Mouse (Mus musculus): Measurements from ENCODE around the gene Smagp. TPM values are rescaled to one million over a fixed set of nuclear protein-coding genes. Genes with fewer than 3 reads are reported as not detected.

Gene Smagp
- polyA plus RNA-seq, 2 experiments from 2014 or later: not detected

DNA sequence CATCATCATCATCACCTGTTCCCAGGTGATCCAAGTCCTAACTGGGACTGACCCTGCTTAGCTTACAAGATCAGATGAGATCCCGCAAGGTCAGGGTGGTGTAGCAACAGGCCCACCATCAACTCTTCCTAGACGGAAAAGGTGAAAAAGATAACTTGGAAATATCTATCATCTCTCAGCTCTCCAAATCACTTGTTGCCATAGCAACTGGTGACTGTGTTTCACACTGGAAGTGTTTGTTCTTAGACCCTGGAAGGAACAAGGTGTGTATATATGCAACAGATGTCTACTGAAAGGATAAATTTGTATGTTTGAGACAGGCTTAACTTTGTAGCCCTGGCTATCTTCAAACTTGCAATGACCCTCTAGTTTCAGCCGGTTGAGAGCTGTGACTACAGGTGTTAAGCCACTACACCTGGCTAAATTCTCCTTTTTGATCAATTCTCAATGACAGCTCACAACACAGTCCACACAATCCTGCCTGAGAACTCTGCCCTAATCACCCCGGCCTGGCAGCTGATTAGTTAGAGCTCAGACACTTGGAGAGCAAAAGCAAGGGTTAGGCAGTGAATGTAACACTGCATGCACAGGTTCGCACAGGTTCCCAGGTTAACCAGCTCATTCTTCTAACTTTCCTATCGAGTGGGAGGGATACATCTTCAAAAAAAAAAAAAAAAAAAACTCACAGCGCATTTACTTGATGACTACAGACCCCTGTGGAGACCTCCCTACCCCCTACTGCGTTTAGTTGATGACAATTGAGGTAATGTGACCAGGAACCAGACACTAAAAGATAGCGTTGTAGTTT lies 28.9 kb upstream of the Smagp start:
- no peak for ATAC-seq

DNA sequence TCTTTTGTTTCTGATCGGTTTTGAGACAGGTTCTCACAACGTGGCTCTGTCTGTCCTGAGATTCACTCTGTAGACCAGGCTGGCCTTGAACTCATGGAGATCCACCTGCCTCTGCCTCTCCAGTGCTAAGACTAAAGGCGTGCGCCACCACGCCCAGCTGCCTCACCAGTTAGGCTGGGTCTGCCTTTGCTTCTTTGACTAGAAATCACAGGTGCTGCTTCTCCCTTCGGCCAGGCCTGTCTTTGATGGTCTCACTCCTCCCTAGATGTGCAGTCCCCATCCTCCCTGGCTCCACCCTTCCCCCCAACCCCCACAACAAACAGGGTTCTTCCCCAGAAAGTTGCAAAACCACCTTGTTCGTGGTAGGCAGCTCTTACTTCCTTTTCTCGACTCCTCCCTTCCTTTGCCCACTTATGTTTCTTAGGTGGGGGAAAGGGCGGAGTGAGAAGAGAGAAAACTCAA lies 28.1 kb upstream of the Smagp start:
- peak; percentile 49 for ATAC-seq

DNA sequence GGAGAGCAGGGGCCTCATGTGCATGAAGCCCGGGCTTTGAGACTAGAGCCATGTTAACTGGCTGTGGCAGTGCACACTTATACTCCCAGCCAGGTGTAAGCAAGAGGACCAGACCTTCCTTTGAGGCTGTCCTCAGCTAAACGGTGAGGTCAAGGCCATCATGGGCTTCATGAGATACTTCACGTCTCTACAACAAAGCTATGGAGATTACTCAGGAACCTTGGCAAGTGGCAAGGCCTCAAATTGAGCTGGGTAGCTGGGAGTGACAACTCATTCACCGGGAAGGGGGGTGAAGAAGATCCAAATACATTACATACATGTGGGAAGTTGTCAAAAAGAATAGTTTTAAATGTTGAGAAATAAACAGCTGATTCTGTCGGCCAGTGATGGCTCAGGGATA lies 24.1 kb upstream of the Smagp start:
- no peak for ATAC-seq

DNA sequence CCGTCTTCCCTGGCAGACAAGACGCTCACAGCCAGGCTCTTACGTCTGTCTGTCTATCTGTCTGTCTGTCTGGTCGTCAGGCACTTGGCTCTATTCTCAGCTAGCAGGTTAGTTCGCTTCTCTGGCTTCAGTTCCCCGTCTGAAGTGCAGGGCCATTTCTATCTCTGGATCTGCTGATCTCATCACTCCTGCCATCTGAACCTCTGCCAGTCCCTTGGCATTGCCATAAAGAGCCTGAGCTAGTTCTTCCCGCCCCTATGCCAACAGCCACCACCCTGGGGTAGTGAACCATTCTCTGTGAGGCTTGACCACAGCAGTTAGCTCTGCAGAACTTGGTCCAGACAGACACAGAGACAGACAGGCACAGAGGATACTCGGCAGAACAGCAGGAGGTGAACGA lies 23.6 kb upstream of the Smagp start:
- no peak for ATAC-seq

DNA sequence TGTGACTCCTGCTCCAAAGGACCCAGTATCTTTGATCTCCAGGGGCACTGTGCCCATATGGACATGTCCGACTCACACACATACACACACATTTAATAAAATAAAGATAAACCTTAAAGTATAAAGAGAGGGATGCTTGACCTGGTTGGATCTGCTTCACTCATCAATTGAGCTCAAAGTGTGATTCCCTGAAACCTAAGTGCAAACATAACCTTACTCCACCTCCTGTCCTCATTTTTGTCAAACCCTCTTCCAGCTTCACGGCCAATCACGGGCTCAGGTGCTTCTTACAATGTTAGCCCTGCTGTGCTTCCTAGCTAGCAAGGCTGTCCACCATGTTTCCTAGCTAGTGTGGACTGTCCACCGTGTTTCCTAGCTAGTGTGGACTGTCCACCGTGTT lies 18.5 kb upstream of the Smagp start:
- no peak for ATAC-seq

DNA sequence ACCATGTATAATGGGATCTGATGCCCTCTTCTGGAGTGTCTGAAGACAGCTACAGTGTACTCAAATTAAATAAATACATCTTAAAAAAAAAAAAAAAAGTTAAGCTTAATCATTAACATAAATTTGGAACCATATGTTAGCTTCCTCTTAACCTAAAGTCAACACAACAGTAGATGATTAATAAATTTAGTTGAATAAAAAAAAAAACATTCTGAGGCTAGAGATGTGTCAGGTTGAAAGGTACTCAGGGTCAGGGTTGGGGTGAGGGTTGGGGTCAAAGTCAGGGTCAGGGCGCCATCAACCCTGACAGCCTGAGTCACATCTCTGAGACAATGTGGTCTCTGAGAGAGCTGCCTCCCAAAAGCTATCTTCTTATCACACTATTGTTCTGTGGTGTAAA lies 17.5 kb upstream of the Smagp start:
- no peak for ATAC-seq

DNA sequence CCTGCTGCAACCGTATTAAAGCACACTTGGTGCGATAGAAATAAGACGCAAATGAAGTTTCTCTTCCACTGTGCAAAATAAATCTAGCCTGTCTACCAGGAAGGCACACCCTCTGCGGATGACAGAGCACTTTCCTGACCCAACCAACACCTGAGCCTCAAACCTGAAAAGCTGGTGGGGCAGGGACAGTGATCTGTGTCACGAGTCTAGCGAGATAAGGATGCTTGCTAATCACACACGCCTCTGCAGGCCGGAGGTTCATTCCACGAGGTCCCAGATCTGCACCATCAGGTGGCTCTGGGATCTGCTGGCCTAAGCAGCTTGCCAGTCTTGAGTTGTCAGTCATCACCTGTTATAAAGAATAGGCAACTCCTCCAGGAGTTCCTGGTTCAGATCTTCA lies 14.9 kb upstream of the Smagp start:
- ATAC-seq: no peak

DNA sequence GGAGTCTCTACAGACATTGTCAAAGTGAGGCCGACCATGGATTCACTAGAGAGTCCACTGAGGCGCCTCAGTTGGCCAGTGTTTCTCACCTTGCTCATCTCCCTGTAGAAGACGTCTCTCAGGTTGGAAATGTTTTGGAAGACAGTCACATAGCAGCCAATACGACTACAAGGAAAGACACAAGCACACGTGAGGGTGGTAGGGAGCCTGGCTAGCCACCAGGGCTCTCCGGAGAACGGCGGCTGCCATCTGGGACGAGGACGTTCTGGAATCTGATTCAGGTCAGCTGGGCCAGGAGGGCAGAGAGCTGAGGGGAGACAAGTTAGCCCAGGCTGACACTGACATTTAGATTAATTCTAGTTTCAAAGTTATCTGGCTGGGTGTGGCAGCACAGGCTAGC lies 13.4 kb upstream of the Smagp start:
- ATAC-seq: no peak

DNA sequence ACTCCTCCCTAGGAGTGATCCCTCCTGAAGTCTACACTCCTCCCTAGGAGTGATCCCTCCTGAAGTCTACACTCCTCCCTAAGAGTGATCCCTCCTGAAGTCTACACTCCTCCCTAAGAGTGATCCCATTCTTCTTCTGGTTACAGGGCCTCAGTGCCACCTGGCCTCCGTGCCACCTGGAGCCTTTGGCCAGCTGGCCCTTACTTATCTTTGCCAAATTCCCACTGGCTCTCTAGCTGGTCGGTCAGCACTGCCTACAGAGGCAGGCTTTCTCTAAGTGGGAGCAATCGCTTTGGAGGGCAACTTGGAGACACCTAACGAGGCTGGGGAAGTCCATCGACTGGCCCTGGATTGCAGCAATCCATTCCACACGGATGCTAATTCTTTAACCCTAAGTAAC lies 9.4 kb upstream of the Smagp start:
- no peak for ATAC-seq

DNA sequence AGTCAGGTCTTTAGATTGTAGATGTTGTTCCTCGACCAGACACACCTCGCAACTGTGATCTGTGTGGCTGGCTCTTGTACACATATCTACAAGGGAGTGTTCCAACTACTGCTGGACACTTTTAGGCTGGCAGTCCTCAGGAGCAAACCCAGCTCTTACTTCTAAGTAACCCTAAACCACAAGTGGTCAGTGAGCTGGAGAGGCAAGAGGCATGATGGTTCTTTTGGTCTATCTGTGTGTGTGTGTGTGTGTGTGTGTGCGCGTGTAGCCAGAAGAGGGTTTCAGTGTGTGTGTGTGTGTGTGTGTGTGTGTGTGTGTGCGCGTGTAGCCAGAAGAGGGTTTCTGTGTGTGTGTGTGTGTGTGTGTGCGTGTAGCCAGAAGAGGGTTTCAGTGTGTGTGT lies 5.7 kb upstream of the Smagp start:
- no peak for ATAC-seq

DNA sequence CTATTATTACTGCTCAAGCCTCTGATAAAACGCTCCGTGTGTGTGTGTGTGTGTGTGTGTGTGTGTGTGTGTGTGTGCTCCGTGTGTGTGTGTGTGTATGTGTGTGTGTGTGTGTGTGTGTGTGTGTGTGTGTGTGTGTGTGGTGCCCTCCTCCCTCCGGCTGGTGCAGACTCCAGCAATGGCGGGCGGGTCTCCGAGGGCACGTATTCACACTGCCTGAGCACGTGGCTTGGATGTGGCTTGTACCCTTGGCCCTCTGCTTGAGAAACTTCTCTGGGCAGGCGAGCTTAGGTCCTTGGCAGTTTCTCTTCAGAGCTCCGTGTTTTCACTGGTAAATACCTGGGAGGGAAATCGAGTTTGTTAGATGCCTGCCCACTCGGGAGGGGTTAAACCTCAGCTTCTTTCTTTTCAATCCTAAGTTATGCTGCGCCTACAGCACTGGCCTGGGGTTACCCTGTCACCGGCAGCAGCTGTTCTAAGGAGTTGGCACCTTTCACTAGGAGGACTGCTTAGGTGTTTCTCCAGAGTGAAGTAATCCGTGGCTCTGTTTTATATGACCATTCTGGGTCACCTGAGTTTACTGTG lies 4.6 kb upstream of the Smagp start:
- no peak for ATAC-seq

DNA sequence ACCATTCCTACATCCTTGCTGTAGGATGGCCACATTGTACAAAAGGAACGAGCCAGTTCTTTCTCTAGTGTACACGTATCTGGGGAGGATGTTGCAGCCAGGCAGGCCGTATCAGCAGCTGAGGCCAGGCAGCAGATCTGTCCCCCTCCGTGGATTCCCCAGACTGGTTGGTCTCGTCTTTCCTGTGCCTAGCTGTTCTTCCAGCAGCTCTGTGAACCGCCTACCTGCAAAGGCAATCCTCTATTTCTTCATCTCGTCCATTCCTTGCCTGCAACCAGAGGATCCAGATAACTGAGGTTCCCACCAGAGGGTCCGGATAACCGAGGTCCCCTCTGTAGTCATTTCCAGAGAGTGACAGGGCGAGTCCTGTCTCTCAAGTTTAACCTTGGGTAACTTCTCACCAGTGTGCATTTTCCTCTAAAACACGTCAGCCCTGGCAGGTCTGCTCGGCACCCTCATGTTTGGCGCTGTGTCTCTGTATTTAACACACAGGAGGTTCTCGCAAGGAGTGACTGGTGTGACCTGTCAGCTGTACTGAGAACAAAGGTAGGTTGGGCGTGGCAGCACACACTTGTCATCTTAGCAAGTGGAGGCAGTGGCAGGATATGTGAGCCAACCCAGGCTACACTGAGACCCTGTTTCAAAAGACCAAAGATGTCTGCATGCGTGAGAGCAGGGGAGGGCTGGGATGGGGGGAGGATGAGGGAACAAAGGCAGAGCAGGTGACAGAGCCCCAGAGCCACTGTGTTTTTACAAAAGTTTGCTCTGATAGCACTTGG lies 3.4 kb upstream of the Smagp start:
- no peak for ATAC-seq

DNA sequence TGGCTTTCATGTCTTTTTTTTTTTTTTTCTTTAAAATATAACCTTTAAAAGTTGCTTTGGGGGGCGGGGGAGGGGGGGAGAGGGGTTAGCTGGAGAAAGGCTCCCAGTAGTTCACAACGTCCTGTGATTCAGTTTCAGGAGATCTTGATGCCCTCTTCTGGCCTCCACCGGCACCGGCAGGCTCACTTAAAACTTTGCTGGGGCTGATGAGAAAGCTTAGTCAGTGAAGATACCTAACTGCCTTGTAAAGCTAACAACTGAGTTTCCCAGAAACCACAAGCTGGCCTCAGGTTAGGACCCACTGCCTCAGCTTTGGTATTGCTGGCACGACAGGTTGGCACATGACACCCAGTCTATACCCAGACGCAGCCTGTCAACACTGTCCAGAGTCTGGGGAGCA lies 921 bp upstream of the Smagp start:
- ATAC-seq: peak; percentile 59

DNA sequence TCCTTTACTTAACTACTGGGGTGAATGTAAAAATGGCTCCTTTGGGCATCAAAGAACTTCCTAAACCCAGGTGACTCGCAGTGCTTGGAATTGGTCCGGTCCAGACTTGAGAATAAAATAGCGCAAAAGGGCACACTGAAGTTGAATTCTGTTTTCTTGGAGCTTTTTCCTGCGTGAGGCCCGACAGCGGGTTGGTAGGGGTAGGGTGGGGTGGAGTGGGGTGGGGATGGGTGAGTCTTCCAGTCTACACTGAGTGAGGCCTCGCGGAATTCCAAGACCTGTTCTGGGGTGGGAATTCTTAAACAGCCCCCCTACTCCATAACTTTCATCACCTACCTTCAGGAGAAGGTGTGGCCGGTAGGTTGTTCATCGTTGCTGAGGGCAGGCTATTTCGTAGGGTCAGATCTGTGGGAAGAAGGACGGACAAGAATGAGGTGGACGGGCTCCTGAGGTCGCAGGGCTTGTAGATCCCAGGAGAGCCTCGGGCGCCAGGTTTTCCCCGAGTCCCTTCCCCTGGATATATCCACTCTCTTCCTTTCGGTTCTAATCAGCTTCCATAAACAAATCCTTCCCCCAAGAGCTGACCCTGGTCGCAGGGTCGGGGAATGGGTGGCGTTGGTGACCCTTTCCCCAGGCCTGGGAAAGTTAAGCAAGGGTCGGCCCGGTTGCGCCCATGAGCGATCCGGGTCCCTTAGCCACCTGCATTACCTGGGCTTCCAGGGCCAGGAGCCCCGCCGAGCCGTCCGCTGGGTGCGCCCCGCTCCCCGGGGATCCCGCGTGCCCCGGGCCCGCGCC lies 692 bp downstream of the Smagp start:
- ATAC-seq: no peak

DNA sequence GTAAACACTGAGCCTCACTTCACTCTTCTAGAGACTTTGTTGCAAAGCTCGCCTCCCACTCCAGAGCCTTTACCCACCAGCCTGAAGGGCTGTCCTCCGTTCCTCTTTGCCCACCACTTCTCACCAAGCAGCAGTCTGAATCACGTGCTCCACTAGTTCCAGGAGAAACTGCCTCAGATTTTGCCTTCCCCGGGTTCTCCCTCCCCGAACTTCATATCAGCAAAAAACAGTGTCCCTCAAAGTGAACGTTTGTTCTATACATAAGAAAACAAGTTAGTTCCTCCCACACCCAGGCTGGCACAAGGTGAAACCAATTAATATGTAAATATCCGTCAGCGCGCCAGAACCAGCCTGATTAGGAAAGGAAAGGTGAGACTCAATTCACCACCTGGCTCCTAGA lies 1.5 kb downstream of the Smagp start:
- ATAC-seq: no peak

DNA sequence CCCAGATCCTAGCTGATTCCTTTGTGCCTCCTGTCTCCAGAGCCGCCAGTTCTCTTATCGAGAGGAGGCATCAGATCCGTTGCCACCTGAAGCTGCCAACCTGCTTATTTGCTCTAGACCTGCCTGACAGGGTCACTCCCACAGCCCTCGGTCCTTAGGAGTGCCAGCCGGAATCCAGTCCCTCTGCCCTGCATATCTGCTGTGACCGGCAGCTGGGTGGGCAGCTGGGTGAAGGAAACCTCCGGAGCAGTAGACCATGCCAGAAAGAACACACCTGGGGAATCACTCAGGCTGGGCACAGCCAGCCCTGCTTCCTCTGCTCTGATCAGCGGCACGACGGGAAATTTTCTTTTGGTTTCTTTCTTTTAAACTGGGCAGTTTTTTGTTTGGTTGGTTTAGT lies 3.4 kb downstream of the Smagp start:
- no peak for ATAC-seq

DNA sequence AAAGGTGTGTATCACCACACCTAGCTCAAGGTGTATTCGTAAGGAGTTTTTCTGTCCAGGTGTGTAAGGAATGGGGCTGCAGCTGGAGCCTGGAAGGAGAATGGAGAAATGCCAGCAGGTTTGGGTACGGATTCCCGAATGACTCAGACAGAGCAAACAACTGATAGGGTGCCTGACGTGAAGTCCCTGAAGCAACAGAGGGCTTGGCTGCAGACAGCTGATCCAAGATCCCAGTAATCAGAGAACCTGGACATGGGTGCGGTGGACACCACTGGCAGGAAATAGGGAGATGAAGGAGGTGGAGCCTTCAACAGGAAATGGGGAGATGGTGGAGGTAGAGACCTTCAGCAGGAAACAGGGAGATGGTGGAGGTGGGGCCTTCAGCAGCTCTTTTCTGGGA lies 4.4 kb downstream of the Smagp start:
- ATAC-seq: no peak

DNA sequence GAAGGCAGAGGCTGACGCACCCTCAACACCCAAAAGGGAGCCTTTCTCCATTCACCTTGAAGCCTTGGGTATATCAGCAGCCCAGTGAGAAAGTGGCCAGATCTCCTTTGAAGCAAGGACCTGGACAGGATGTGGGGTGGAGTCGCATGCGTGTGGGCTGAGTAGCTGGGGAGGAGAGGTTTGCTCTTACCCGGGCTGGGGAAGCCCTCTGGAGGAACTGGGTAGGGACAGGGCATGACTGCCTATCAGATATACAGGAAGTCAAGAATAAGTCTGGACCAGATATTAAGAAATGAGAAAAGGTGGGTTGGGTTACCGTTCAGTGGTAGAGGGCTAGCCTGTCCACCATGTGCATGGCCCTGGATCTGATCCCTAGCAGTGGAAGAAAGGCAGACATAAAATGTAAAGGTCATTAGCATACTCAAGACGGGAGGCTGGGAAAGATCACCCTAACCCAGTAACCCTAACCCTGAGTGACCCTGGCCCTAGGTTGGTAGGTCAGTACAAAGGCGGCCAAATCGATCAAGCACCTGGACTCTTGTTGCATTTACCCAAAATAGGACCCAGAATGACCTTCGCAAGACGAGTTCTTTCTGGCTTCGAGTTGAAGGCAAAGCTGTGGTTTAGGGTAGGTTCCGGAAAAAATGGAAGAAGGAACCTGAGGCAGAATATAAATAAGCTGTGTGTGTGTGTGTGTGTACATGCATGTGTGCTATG lies 5.1 kb downstream of the Smagp start:
- peak; percentile 34 for ATAC-seq

DNA sequence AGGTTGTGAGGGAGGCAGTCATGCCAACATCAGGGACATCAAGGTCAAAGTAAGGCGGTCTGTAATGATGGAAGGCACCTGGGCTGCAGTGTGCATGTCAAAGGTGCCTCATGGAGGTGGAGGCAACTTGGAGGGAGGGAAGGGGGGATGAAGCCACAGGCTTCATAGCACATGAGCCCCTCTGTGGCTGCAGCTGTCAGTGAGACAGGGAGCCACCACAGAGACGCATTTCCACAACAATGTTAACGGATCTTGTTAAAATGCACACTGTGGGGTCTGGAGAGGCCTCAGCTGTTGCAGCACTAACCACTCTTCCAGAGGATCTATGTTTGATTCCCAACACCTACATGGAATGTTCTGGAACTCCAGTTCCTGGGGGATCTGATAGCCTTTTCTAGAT lies 6.6 kb downstream of the Smagp start:
- no peak for ATAC-seq

DNA sequence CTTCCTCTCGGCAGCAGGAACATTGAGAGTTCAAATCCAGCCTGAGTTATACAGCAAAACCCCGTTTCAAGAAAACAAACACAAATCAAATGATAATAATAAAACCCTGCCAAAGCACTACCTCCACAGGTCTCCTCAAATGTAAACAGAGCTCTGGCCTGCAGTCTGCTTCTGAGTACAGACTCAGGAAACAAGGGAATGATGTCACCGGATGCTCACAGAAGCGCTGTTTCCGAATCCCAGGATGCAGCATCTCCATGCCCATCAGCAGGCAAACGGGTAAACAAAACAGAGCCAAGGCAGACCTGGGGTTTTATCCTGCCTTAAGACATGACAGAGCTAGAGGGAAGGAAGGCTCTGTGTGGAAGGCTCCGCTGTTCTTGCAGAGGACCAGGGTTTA lies 7.9 kb downstream of the Smagp start:
- ATAC-seq: no peak

DNA sequence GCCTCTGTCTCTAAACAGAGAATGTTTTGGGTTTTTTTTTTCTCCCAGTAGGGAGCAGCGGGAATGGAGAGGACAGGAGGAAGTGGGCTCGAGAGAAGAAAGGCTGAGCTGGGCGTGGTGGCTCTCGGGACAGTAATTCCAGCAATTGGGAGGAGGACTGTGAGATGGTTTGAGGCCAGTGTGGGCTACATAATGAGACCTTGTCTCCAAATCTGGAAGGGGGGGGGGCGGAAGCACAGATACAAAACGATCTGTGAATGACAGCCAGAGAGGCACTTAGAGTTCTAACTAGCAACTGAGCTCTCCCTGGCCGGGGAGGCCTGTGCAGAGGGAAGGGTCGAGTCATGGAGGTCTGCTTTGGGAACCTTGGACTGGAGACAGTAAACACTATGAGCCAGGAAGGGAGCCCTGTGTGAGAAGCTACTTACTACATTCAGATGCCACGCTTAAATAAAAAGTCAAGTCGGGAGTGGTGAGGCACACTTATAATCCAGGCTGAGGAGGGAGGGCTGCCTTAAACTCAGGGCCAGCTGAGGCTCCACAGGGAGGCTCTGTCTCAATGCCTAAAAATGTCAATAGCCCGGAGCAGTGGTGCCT lies 8.9 kb downstream of the Smagp start:
- no peak for ATAC-seq

DNA sequence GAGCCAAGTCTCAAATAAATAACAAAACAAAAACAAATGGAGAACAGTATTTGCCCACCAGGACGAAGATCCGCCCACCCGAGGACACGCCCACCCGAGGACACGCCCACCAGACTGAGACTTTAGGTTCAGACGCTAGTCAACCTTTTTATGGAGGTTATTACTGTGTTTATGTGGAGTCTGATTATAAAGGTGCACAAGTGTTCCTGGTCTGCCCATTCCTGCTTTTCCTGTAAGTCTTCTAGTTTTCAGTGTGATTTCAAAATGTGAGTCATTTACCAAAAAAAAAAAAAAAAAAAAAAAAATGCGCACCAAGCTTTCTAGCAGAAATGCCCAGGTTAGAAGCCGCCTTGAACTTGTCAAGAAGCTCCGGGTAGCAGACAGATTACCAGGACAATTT lies 9.5 kb downstream of the Smagp start:
- no peak for ATAC-seq
